ENCODE assay signal across 13 mouse cellular contexts in the genomic region with DNA sequence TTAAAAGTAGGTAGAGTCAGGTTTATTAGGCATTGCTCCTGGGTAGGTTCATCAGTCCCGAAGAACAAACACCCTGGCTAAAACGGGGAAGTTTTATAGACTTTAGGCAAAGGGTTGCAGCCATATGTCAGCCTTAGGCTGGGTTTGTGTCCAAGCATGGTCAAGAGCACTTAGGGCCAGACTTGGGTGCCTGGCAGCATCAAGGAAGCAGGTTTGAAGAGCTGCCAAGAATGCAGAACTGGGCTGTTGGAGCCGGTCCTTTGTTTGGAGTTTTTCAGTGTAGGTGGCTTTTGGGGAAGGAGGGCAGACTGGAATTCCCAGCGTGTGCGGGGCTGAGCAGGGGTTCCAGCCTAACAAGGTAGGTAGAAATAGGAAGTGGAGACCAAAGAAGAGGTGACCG. TPM values are rescaled to one million over a fixed set of nuclear protein-coding genes. Genes with fewer than 3 reads are reported as not detected.
DNase-seq lines count a peak whose midpoint lies in the region; ATAC-seq and TF ChIP-seq lines count a peak whose summit lies in the region.
"Had no signal": no experiment of that assay in that cellular context is flagged by ENCODE, and none has a peak within 500 bp of the region (broad histone marks: within the 10 kb centered on the region; RNA-seq: fewer than 3 reads in every experiment).

No protein-coding gene starts in this region.

- no peaks in the 10 kb centered on the region for H3K9me3 ChIP-seq in stomach, embryonic 16.5 days (replicated peaks; ENCODE audit: control insufficient read depth, low read length)
- H3K9me3 ChIP-seq in stomach, postnatal 0 days (ENCODE audit: control insufficient read depth, low read length) = no peaks in the 10 kb centered on the region
- H3K9me3 ChIP-seq in heart, embryonic 14.5 days (ENCODE audit: control insufficient read depth, low read length) = no peaks in the 10 kb centered on the region
- no peaks in the 10 kb centered on the region for H3K9me3 ChIP-seq in liver, embryonic 14.5 days (ENCODE audit: control insufficient read depth, low read length)
- H3K9me3 ChIP-seq: midbrain, embryonic 12.5 days; neural tube, embryonic 15.5 days had no signal

- TF ChIP-seq POLR2A in myocyte (IDR thresholded peaks at IDR 0.05; ENCODE audit: insufficient read length, low read depth) = no peak

- no peaks in the 10 kb centered on the region for H3K36me3 ChIP-seq in stomach, embryonic 16.5 days (ENCODE audit: control insufficient read depth, insufficient read depth, low read length)
- no peaks in the 10 kb centered on the region for H3K36me3 ChIP-seq in stomach, postnatal 0 days (ENCODE audit: control insufficient read depth, insufficient read depth, low read length)
- H3K36me3 ChIP-seq in heart, embryonic 14.5 days (ENCODE audit: control insufficient read depth, insufficient read depth, low read length) = no peaks in the 10 kb centered on the region
- no peaks in the 10 kb centered on the region for H3K36me3 ChIP-seq in liver, embryonic 14.5 days (replicated peaks; ENCODE audit: control insufficient read depth, insufficient read depth, low read depth)
- no peaks in the 10 kb centered on the region for H3K36me3 ChIP-seq in myocyte (ENCODE audit: control insufficient read depth, insufficient read depth)
- H3K36me3 ChIP-seq: midbrain, embryonic 12.5 days; neural tube, embryonic 15.5 days had no signal

- no peak overlapping the region for H3K4me2 ChIP-seq in stomach, embryonic 16.5 days (ENCODE audit: low read depth, low read length)
- H3K4me2 ChIP-seq in stomach, postnatal 0 days (replicated peaks; ENCODE audit: low read depth) = no peak overlapping the region
- H3K4me2 ChIP-seq in heart, embryonic 14.5 days (ENCODE audit: low read length) = 0 out of 2 replicates have a peak overlapping the region, but pooled peaks have one; percentile 3
- peak overlapping the region; percentile 19 for H3K4me2 ChIP-seq in liver, embryonic 14.5 days (ENCODE audit: low read depth)
- peak overlapping the region; percentile 6 for H3K4me2 ChIP-seq in myocyte (ENCODE audit: low read depth)
- H3K4me2 ChIP-seq: midbrain, embryonic 12.5 days; neural tube, embryonic 15.5 days had no signal

- no peak for ATAC-seq in stomach, embryonic 16.5 days (ENCODE audit: insufficient read depth, low FRiP score)
- ATAC-seq in stomach, postnatal 0 days (ENCODE audit: low FRiP score, low TSS enrichment) = no peak
- ATAC-seq in heart, embryonic 14.5 days (ENCODE audit: insufficient number of reproducible peaks, insufficient read depth, low FRiP score, low read depth) = no peak
- ATAC-seq in liver, embryonic 14.5 days (ENCODE audit: insufficient read depth) = no peak

- TF ChIP-seq CTCF in stomach, postnatal 0 days (IDR thresholded peaks at IDR 0.05; ENCODE audit: low read depth) = no peak
- no peak for TF ChIP-seq CTCF in liver, embryonic 14.5 days (IDR thresholded peaks at IDR 0.05; ENCODE audit: low read depth)

- H3K4me1 ChIP-seq in stomach, embryonic 16.5 days (ENCODE audit: control insufficient read depth, insufficient read depth, low read length) = peaks cover 5% of the 10 kb centered on the region
- no peaks in the 10 kb centered on the region for H3K4me1 ChIP-seq in stomach, postnatal 0 days (replicated peaks; ENCODE audit: control insufficient read depth, insufficient read depth)
- peaks cover 38 to 46% of the 10 kb centered on the region in 2 experiments for H3K4me1 ChIP-seq in heart, embryonic 14.5 days (ENCODE audit: control insufficient read depth in 2 of 2, insufficient read depth in 2 of 2, low read length in 2 of 2)
- H3K4me1 ChIP-seq in liver, embryonic 14.5 days (replicated peaks; ENCODE audit: control insufficient read depth in 2 of 2, insufficient read depth in 2 of 2, low read length in 1 of 2) = peaks cover 0 to 19% of the 10 kb centered on the region in 2 experiments; a peak in 2 of 4 replicates

- DNase-seq in stomach, postnatal 0 days (ENCODE audit: low spot score) = no peak
- no peak for DNase-seq in liver, embryonic 14.5 days (ENCODE audit: low read depth in 3 of 3, low spot score in 3 of 3)
- no peak for DNase-seq in thymus, adult 18-20 months
- no peak for DNase-seq in layer of hippocampus, adult 9-11 months
- no peak for DNase-seq in embryo, embryonic 10 days (ENCODE audit: low spot score)
- DNase-seq: adrenal gland, adult 8-10 months; cerebellum, adult 8-10 months had no signal

- no peak for TF ChIP-seq EP300 in stomach, postnatal 0 days (optimal IDR thresholded peaks at IDR 0.05)
- no peak for TF ChIP-seq EP300 in liver, embryonic 14.5 days (IDR thresholded peaks at IDR 0.05; ENCODE audit: low read depth)

- H3K27me3 ChIP-seq in stomach, embryonic 16.5 days (ENCODE audit: control insufficient read depth, insufficient read depth, low read length) = no peaks in the 10 kb centered on the region
- H3K27me3 ChIP-seq in stomach, postnatal 0 days (ENCODE audit: control insufficient read depth, insufficient read depth, low read length) = no peaks in the 10 kb centered on the region
- no peaks in the 10 kb centered on the region for H3K27me3 ChIP-seq in heart, embryonic 14.5 days (ENCODE audit: control insufficient read depth, insufficient read depth, low read length)
- H3K27me3 ChIP-seq in liver, embryonic 14.5 days (ENCODE audit: control insufficient read depth, insufficient read depth, low read length) = peaks cover 3% of the 10 kb centered on the region; the same call in 1 of the 2 replicates
- no peaks in the 10 kb centered on the region for H3K27me3 ChIP-seq in myocyte (ENCODE audit: control insufficient read depth, insufficient read depth, insufficient read length)
- H3K27me3 ChIP-seq: midbrain, embryonic 12.5 days; neural tube, embryonic 15.5 days had no signal

- no peak overlapping the region for H3ac ChIP-seq in myocyte (ENCODE audit: control insufficient read depth, insufficient read length)

- H3K27ac ChIP-seq in stomach, embryonic 16.5 days (ENCODE audit: low read length) = peak overlapping the region; percentile 6; the same call in 1 of the 2 replicates
- no peak overlapping the region for H3K27ac ChIP-seq in stomach, postnatal 0 days (replicated peaks)
- H3K27ac ChIP-seq in heart, embryonic 14.5 days (replicated peaks in 1 of 2; ENCODE audit: control insufficient read depth in 1 of 2, insufficient read depth in 1 of 2, low read depth in 2 of 2, low read length in 2 of 2) = peak overlapping the region; percentile 53 to 57
- H3K27ac ChIP-seq in liver, embryonic 14.5 days = no peak overlapping the region
- H3K27ac ChIP-seq: midbrain, embryonic 12.5 days; neural tube, embryonic 15.5 days had no signal

- H3K79me2 ChIP-seq in myocyte (ENCODE audit: control insufficient read depth, insufficient read depth) = no peaks in the 10 kb centered on the region

- H3K9ac ChIP-seq in stomach, embryonic 16.5 days (ENCODE audit: low read length) = no peak overlapping the region
- H3K9ac ChIP-seq in stomach, postnatal 0 days (ENCODE audit: low read length) = no peak overlapping the region
- H3K9ac ChIP-seq in heart, embryonic 14.5 days (ENCODE audit: low read length) = no peak overlapping the region
- H3K9ac ChIP-seq in liver, embryonic 14.5 days (replicated peaks) = no peak overlapping the region
- H3K9ac ChIP-seq: midbrain, embryonic 12.5 days; neural tube, embryonic 15.5 days had no signal

- H3K4me3 ChIP-seq in stomach, embryonic 16.5 days (replicated peaks; ENCODE audit: low read length) = no peak overlapping the region
- no peak overlapping the region for H3K4me3 ChIP-seq in stomach, postnatal 0 days (ENCODE audit: low read depth, low read length)
- no peak overlapping the region for H3K4me3 ChIP-seq in heart, embryonic 14.5 days (ENCODE audit: control insufficient read depth in 1 of 2, insufficient read depth in 1 of 2, low read depth in 1 of 2, low read length in 2 of 2)
- no peak overlapping the region for H3K4me3 ChIP-seq in liver, embryonic 14.5 days (ENCODE audit: insufficient read depth in 1 of 2, low read depth in 2 of 2, low read length in 2 of 2)
- no peak overlapping the region for H3K4me3 ChIP-seq in myocyte
- H3K4me3 ChIP-seq: midbrain, embryonic 12.5 days; neural tube, embryonic 15.5 days had no signal

- WGBS in stomach, embryonic 16.5 days = 61% methylated on average over 6 of the region's 6 CpGs
- WGBS in stomach, postnatal 0 days = 51% methylated on average over 6 of the region's 6 CpGs
- 59% methylated on average over 6 of the region's 6 CpGs for WGBS in heart, embryonic 14.5 days
- 55% methylated on average over 6 of the region's 6 CpGs for WGBS in liver, embryonic 14.5 days (ENCODE audit: insufficient replicate concordance)

RNA-seq across cellular contexts. Expression of a gene that starts 14.6 kb away (rescaled TPM):
- 3.1 and 3.8 TPM in 2 replicates for polyA plus RNA-seq in stomach, embryonic 16.5 days (2015; fragmentation: Nextera tagmentation; extraction: Ambion mirVana)
- polyA plus RNA-seq in stomach, postnatal 0 days (2015; fragmentation: Nextera tagmentation; extraction: Ambion mirVana) = 3.2 and 4.4 TPM in 2 replicates
- 1.3 and 1.8 TPM in 2 replicates for polyA plus RNA-seq in heart, embryonic 14.5 days (2014; fragmentation: Nextera tagmentation; extraction: Ambion mirVana)
- polyA plus RNA-seq in liver, embryonic 14.5 days (2012; rRNA removed) = 0.15 and 0.24 TPM in 2 replicates
- polyA plus RNA-seq in liver, embryonic 14.5 days (2014; fragmentation: Nextera tagmentation; extraction: Ambion mirVana) = 0.11 TPM in 1 of 2 replicates, not detected in the other
- 0.11 TPM for polyA plus RNA-seq in myocyte (2012; fragmentation: generic; extraction: Trizol)
- polyA plus RNA-seq: midbrain, embryonic 12.5 days had no signal

RNA-seq across cellular contexts. Expression of a gene that starts 15.0 kb away (rescaled TPM):
- polyA plus RNA-seq in stomach, embryonic 16.5 days (2015; fragmentation: Nextera tagmentation; extraction: Ambion mirVana) = 13.3 and 15.8 TPM in 2 replicates
- polyA plus RNA-seq in stomach, postnatal 0 days (2015; fragmentation: Nextera tagmentation; extraction: Ambion mirVana) = 6.2 and 6.7 TPM in 2 replicates
- polyA plus RNA-seq in heart, embryonic 14.5 days (2014; fragmentation: Nextera tagmentation; extraction: Ambion mirVana) = 12.7 and 12.9 TPM in 2 replicates
- 2.3 and 2.6 TPM in 2 replicates for polyA plus RNA-seq in liver, embryonic 14.5 days (2012; rRNA removed)
- 0.95 and 1.8 TPM in 2 replicates for polyA plus RNA-seq in liver, embryonic 14.5 days (2014; fragmentation: Nextera tagmentation; extraction: Ambion mirVana)
- 39.7 TPM for polyA plus RNA-seq in myocyte (2012; fragmentation: generic; extraction: Trizol)

RNA-seq across cellular contexts. Expression of a gene that starts 29.3 kb away (rescaled TPM):
- polyA plus RNA-seq in stomach, embryonic 16.5 days (2015; fragmentation: Nextera tagmentation; extraction: Ambion mirVana) = 0.27 and 0.39 TPM in 2 replicates
- not detected in 2 replicates for polyA plus RNA-seq in stomach, postnatal 0 days (2015; fragmentation: Nextera tagmentation; extraction: Ambion mirVana)
- polyA plus RNA-seq in heart, embryonic 14.5 days (2014; fragmentation: Nextera tagmentation; extraction: Ambion mirVana) = not detected in 2 replicates
- polyA plus RNA-seq in liver, embryonic 14.5 days (2012; rRNA removed) = not detected in 2 replicates
- polyA plus RNA-seq in liver, embryonic 14.5 days (2014; fragmentation: Nextera tagmentation; extraction: Ambion mirVana) = not detected in 2 replicates
- not detected for polyA plus RNA-seq in myocyte (2012; fragmentation: generic; extraction: Trizol)
- polyA plus RNA-seq: midbrain, embryonic 12.5 days; neural tube, embryonic 15.5 days had no signal

RNA-seq across cellular contexts. Expression of a gene that starts 48.2 kb away (rescaled TPM):
- 3.2 and 4.8 TPM in 2 replicates for polyA plus RNA-seq in stomach, embryonic 16.5 days (2015; fragmentation: Nextera tagmentation; extraction: Ambion mirVana)
- 9.5 and 10.2 TPM in 2 replicates for polyA plus RNA-seq in stomach, postnatal 0 days (2015; fragmentation: Nextera tagmentation; extraction: Ambion mirVana)
- polyA plus RNA-seq in heart, embryonic 14.5 days (2014; fragmentation: Nextera tagmentation; extraction: Ambion mirVana) = not detected in 2 replicates
- 0.01 TPM in 1 of 2 replicates, not detected in the other for polyA plus RNA-seq in liver, embryonic 14.5 days (2012; rRNA removed)
- not detected in 2 replicates for polyA plus RNA-seq in liver, embryonic 14.5 days (2014; fragmentation: Nextera tagmentation; extraction: Ambion mirVana)
- 0.01 TPM for polyA plus RNA-seq in myocyte (2012; fragmentation: generic; extraction: Trizol)
- polyA plus RNA-seq: intestine, embryonic 14.5 days; midbrain, embryonic 12.5 days; neural tube, embryonic 15.5 days had no signal

RNA-seq across cellular contexts. Expression of a gene that starts 55.3 kb away (rescaled TPM):
- not detected in 2 replicates for polyA plus RNA-seq in stomach, embryonic 16.5 days (2015; fragmentation: Nextera tagmentation; extraction: Ambion mirVana)
- polyA plus RNA-seq in stomach, postnatal 0 days (2015; fragmentation: Nextera tagmentation; extraction: Ambion mirVana) = not detected in 2 replicates
- polyA plus RNA-seq in heart, embryonic 14.5 days (2014; fragmentation: Nextera tagmentation; extraction: Ambion mirVana) = not detected in 2 replicates
- polyA plus RNA-seq in liver, embryonic 14.5 days (2012; rRNA removed) = not detected in 2 replicates
- not detected in 2 replicates for polyA plus RNA-seq in liver, embryonic 14.5 days (2014; fragmentation: Nextera tagmentation; extraction: Ambion mirVana)
- polyA plus RNA-seq in myocyte (2012; fragmentation: generic; extraction: Trizol) = not detected
- polyA plus RNA-seq: intestine, embryonic 14.5 days; midbrain, embryonic 12.5 days; neural tube, embryonic 15.5 days had no signal

Comparison
In these comparisons a context has a peak if more than half of its experiments do, and no peak if none do; other contexts are left out.
1. H3K27ac ChIP-seq: peak in stomach, embryonic 16.5 days (single experiment) and heart, embryonic 14.5 days (2 of 2); none in stomach, postnatal 0 days (single experiment) and liver, embryonic 14.5 days (single experiment).
2. H3K4me2 ChIP-seq: peak in heart, embryonic 14.5 days (single experiment), liver, embryonic 14.5 days (single experiment) and myocyte (single experiment); none in stomach, embryonic 16.5 days (single experiment) and stomach, postnatal 0 days (single experiment).